Mouse (Mus musculus) liver, embryonic 11.5 days (tissue): ENCODE results near the gene H2afy. TPM values are rescaled to one million over a fixed set of nuclear protein-coding genes. Genes with fewer than 3 reads are reported as not detected.

Experiments used
- ATAC-seq: fragments of 200-750 bp; cut with Nextera tagmentation; replicated peaks from 2 replicates; pipeline ENCODE4 v1.8.0; 2017; ENCODE audit warnings: moderate number of reproducible peaks, mild to moderate bottlenecking, moderate TSS enrichment, moderate library complexity; ENCODE audit not compliant: low FRiP score
- DNase-seq: peaks from one replicate; pipeline ENCODE4 v3.0.0-alpha.2; 2017; ENCODE audit warnings: low spot score
- H3K27ac ChIP-seq: fragments of 300-500 bp; sonication (generic); 2 replicates; pipeline ENCODE4 v1.5.1; 2014; ENCODE audit warnings: mild to moderate bottlenecking, low read depth, low read length, control low read depth
- H3K27me3 ChIP-seq: fragments of 300-500 bp; sonication (generic); replicated peaks from 2 replicates; pipeline ENCODE4 v1.6.1; 2014; ENCODE audit warnings: low read length, mixed read lengths; ENCODE audit not compliant: control insufficient read depth, insufficient read depth
- H3K36me3 ChIP-seq: fragments of 300-500 bp; sonication (generic); 2 replicates; pipeline ENCODE4 v1.6.1; 2014; ENCODE audit warnings: mild to moderate bottlenecking, low read length, moderate library complexity, mixed read lengths; ENCODE audit not compliant: control insufficient read depth, insufficient read depth
- H3K4me1 ChIP-seq: fragments of 300-500 bp; sonication (generic); replicated peaks from 2 replicates; pipeline ENCODE4 v1.6.1; 2014; ENCODE audit warnings: low read length, mixed read lengths; ENCODE audit not compliant: control insufficient read depth, insufficient read depth
- H3K4me2 ChIP-seq: fragments of 300-500 bp; sonication (generic); 2 replicates; pipeline ENCODE4 v1.6.1; 2014; ENCODE audit warnings: mild to moderate bottlenecking, control low read depth, moderate library complexity
- H3K4me3 ChIP-seq: fragments of 300-500 bp; sonication (generic); 2 replicates; pipeline ENCODE4 v1.5.1; 2014; ENCODE audit warnings: low read depth, low read length, control low read depth
- H3K9ac ChIP-seq: fragments of 300-500 bp; sonication (generic); 2 replicates; pipeline ENCODE4 v1.6.1; 2014; ENCODE audit warnings: low read depth, low read length, control low read depth
- H3K9me3 ChIP-seq: fragments of 300-500 bp; sonication (generic); 2 replicates; pipeline ENCODE4 v1.6.1; 2016; ENCODE audit warnings: low read length, inconsistent platforms, mixed read lengths; ENCODE audit not compliant: control insufficient read depth
- WGBS: fragments of 180-500 bp; shearing (Covaris S2); extraction: QIAGEN DNeasy Blood & Tissue Kit; methylation state at CpG from one replicate; pipeline ENCODE4 v1.1.7; 2014; 5-methylcytosine and 5-hydroxymethylcytosine counted together
- polyA plus RNA-seq: library from polyadenylated mRNA; unstranded; fragments of >200 nt; fragmentation: Nextera tagmentation; extraction: Ambion mirVana; gene quantifications from 2 replicates; pipeline ENCODE4 v1.2.1, GENCODE M21; 2014

The H2afy gene
- polyA plus RNA-seq, 1 experiment from 2014 or later: 233 TPM

DNA sequence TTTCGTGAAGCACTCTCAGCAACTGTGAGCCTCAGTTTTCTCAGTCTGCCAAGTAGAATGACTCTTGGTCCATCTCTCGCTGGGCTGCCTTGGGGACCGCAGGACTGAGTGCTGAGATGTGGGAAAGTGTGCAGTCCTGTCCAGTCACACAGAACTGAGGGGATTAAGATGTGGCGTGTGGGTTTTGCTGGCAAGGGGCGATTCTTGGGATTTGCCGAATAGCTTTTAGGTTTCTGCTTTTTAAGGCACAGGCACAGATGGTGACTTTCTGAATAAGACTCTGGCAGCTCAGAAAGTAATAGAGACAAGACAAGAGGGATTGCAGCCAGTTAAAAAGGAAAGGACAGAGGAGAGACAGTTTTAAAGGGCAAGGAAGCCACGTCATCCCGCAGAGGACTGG, 78.4 kb downstream of the H2afy start:
- ATAC-seq: no peak
- WGBS: 83% methylated on average over 8 of the region's 8 CpGs
- H3K4me3 ChIP-seq: no peak overlapping the region

DNA sequence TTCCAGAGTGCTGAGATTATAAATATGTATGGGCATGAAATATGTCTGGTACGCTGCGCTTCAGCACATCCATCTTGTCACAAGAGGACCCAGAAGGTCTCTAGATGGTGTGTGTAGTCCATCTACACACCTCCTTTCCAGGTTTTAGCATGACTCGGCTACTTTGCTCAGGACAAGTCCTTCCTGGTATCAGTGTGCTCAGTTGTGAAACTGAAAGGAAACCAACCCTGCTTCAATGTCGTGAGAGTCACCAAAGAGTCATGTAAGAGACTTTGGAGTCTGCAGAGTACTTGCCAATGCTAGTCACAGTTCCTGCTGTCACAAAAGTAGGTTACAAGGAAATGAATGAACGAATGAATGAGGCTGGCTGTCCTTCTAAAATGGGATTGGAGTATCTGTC, 80.4 kb downstream of the H2afy start:
- DNase-seq (no peak), ATAC-seq (no peak)
- Histone ChIP-seq H3K36me3 (no peaks in the 10 kb centered on the region), H3K4me2 (no peak overlapping the region), H3K27me3 (no peaks in the 10 kb centered on the region), H3K27ac (no peak overlapping the region), H3K4me3 (no peak overlapping the region), H3K9ac (no peak overlapping the region), H3K9me3 (no peaks in the 10 kb centered on the region), H3K4me1 (no peaks in the 10 kb centered on the region; the same call in 1 of the 2 replicates)
- 75% methylated on average over 5 of the region's 5 CpGs for WGBS

More for the DNA sequence above, 78.4 kb downstream of the H2afy start:
- H3K4me2 ChIP-seq: no peak overlapping the region
- no peaks in the 10 kb centered on the region for H3K27me3 ChIP-seq
- no peak overlapping the region for H3K27ac ChIP-seq
- H3K36me3 ChIP-seq: no peaks in the 10 kb centered on the region
- no peaks in the 10 kb centered on the region; the same call in 1 of the 2 replicates for H3K4me1 ChIP-seq
- no peaks in the 10 kb centered on the region for H3K9me3 ChIP-seq
- H3K9ac ChIP-seq: no peak overlapping the region
- DNase-seq: no peak

DNA sequence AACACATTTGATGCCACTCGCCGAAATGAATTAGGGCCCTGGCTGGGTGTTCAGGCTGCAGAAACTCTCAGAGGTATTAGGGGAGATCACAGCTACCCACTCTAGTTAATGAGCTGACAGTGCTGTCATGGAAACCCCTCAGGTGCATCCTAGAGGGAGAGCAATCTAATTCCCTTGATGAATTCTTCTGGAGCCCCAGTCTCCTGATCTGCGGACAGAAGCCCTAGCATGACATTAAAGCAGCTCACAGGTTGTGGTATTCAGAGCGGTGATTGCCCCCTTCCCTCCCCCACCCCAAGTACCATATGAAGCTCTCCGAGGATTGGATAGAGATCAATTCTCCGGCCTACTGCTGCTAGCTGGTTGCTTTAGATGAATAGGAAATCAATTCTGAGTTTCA, 82.1 kb downstream of the H2afy start:
- H3K4me3 ChIP-seq: no peak overlapping the region
- ATAC-seq (no peak), DNase-seq (no peak)
- no peaks in the 10 kb centered on the region; the same call in 1 of the 2 replicates for H3K4me1 ChIP-seq
- no peak overlapping the region for H3K9ac ChIP-seq
- 73% methylated on average over 6 of the region's 6 CpGs for WGBS
- no peaks in the 10 kb centered on the region for H3K36me3 ChIP-seq
- no peaks in the 10 kb centered on the region for H3K27me3 ChIP-seq
- no peak overlapping the region for H3K27ac ChIP-seq
- no peaks in the 10 kb centered on the region for H3K9me3 ChIP-seq
- H3K4me2 ChIP-seq: no peak overlapping the region

DNA sequence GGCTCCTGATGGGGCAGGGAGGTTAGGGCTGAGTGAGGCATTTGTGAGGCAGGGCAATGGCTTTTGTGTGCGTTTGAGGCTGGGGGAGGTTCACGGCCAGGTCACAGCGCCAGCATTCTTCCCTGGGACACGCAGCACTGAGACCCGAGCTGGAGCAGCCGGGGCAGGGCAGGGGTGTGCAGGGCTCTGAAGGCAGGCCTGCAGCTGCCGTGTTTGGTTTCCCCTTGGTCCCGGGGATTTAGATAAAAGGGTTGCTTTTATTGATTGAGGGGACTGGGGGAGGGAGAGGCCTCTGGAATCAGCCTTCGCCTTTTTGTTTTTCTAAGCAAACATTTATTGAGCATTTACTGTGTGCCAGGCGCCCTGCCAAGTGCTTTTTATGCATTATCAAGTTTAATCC, 83.4 kb downstream of the H2afy start:
- H3K9ac ChIP-seq: no peak overlapping the region
- no peaks in the 10 kb centered on the region for H3K27me3 ChIP-seq
- no peaks in the 10 kb centered on the region; the same call in 1 of the 2 replicates for H3K4me1 ChIP-seq
- H3K27ac ChIP-seq: no peak overlapping the region
- no peak overlapping the region for H3K4me2 ChIP-seq
- H3K36me3 ChIP-seq: no peaks in the 10 kb centered on the region
- no peak for DNase-seq
- no peaks in the 10 kb centered on the region for H3K9me3 ChIP-seq
- WGBS: 34% methylated on average over 10 of the region's 10 CpGs
- no peak overlapping the region for H3K4me3 ChIP-seq
- no peak for ATAC-seq

DNA sequence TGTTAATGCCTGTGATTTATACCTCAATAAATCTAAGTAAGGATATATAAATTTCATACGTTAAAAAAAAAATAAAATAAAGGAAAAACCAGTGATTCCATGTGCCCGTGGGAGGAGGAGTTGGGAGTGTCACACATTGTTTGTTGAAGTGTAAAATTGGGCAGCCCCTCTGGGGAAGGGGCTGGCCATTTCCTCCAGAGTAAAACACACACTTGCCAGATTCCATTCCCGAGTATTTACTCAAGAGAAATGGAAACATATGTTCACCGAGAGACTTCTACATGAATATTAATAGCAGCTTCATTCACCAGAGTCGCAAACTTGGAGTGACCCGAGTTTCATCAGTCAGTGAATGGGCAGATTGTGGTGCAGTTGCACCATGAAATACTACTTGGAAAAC, 85.9 kb downstream of the H2afy start:
- H3K9ac ChIP-seq: no peak overlapping the region
- H3K4me2 ChIP-seq: no peak overlapping the region
- no peaks in the 10 kb centered on the region for H3K36me3 ChIP-seq
- H3K4me3 ChIP-seq: no peak overlapping the region
- no peaks in the 10 kb centered on the region for H3K27me3 ChIP-seq
- H3K4me1 ChIP-seq: no peaks in the 10 kb centered on the region; the same call in 1 of the 2 replicates
- ATAC-seq: no peak
- 70% methylated on average over 6 of the region's 6 CpGs for whole genome bisulfite sequencing
- no peak overlapping the region for H3K27ac ChIP-seq
- DNase-seq: no peak
- H3K9me3 ChIP-seq: no peaks in the 10 kb centered on the region

DNA sequence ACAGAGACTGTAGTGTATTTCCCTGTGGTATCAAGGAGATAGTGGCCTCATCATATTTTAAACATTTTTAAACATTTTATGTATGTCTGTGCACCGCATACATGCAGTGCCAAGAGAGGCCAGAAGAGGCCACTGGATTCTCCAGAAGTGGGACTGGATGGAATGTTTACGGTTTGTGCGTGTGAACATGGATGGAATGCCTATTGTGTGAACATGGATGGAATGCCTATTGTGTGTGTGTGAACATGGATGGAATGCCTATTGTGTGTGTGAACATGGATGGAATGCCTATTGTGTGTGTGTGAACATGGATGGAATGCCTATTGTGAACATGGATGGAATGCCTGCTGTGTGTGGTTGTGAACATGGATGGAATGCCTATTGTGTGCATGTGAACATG, 93.9 kb downstream of the H2afy start:
- Histone ChIP-seq H3K27me3 (no peaks in the 10 kb centered on the region), H3K4me3 (no peak overlapping the region), H3K9ac (no peak overlapping the region), H3K4me2 (no peak overlapping the region), H3K4me1 (no peaks in the 10 kb centered on the region), H3K27ac (no peak overlapping the region), H3K9me3 (no peaks in the 10 kb centered on the region), H3K36me3 (no peaks in the 10 kb centered on the region)
- DNase-seq (no peak), ATAC-seq (no peak)
- 83% methylated on average over 3 of the region's 3 CpGs for WGBS

DNA sequence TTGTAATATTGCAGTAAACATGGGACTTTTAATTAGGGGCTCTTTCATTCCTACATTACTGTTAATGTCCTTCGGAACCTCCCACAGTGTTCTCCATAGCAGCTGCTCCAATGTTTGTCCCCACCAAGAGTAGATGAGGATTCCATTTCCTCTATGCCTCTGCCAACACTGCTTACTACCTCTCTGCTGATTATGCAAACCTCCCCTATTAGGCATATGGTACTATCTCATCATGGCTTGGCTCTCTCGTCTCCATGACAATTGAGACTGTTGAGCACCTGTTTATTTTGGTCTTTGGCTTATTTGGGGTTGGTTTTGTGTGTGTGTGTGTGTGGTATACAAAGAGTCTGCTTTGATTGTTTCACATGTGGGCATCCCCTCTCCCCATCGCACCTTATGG, 95.5 kb downstream of the H2afy start:
- Histone ChIP-seq H3K9ac (no peak overlapping the region), H3K4me2 (no peak overlapping the region), H3K4me3 (no peak overlapping the region), H3K27me3 (no peaks in the 10 kb centered on the region), H3K4me1 (no peaks in the 10 kb centered on the region), H3K27ac (no peak overlapping the region), H3K36me3 (no peaks in the 10 kb centered on the region), H3K9me3 (no peaks in the 10 kb centered on the region)
- DNase-seq (no peak), ATAC-seq (no peak)
- WGBS: 79% methylated on average over 3 of the region's 3 CpGs

DNA sequence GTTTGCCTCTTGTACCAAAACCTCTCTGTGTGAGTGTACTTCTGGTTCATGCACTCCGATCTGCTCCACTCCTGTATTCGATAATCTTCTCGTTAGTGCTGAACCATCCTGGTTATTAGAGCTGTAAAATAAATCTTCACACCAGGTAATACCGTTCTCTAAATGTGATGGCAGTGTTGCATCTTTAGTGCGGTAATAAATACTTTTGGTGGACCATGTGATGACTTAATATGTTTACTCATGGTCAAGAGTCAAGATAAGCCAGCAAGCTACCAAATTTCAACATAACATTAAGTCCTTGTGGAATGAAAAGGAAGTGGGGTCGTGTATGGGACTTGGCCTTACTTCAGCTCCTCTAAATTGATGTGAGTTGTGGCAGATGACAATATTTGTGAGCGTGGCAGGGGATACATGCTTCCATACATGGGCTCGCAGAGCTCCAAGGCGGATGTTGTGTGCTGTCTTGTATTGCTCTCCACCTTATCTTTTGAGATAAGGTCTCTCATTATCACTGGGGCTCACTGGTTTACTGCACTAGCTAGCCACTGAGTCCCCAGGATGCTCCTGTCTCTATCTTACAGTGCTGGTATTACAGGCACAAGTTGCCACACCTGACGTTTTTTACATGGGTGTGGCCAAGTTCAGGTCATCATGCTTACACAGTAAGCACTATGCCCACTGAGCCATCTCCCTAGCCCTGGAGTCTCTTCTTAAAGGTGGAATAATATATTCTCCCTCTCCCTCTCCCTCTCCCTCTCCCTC, 96.4 kb downstream of the H2afy start:
- WGBS: 65% methylated on average over 10 of the region's 10 CpGs
- DNase-seq: no peak
- H3K27ac ChIP-seq: no peak overlapping the region

DNA sequence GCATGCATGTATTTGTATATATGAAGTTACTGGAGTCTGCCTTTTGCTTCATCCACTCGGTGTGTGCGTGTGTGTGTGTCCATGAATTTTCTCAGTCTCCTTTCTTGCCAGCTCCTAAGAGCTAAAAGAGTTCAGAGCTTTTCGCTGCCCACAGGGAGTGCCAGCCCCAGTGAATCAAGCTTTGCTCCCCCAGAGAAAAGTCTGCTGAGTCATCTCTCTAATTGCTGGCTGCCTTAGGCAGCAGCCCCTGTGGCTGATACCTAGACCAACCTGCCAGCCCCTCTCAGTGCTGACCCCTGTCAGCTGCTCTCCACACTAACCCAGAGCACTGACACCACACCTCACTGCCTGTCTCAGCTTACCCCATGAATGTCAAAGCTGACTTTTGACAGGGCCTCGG, 107.2 kb downstream of the H2afy start:
- Histone ChIP-seq H3K4me2 (no peak overlapping the region), H3K27ac (no peak overlapping the region), H3K4me3 (no peak overlapping the region), H3K9me3 (no peaks in the 10 kb centered on the region), H3K27me3 (no peaks in the 10 kb centered on the region), H3K9ac (no peak overlapping the region), H3K36me3 (no peaks in the 10 kb centered on the region), H3K4me1 (no peaks in the 10 kb centered on the region)
- DNase-seq (no peak), ATAC-seq (no peak)
- WGBS: 72% methylated on average over 4 of the region's 4 CpGs

More for the DNA sequence above, 96.4 kb downstream of the H2afy start:
- H3K4me2 ChIP-seq: no peak overlapping the region
- H3K4me1 ChIP-seq: no peaks in the 10 kb centered on the region
- H3K27me3 ChIP-seq: no peaks in the 10 kb centered on the region
- no peaks in the 10 kb centered on the region for H3K9me3 ChIP-seq
- no peak overlapping the region for H3K4me3 ChIP-seq
- no peak for ATAC-seq
- no peak overlapping the region for H3K9ac ChIP-seq
- H3K36me3 ChIP-seq: no peaks in the 10 kb centered on the region
